Mouse (Mus musculus) midbrain, embryonic 11.5 days (tissue): ENCODE results near the gene Wrap53. TPM values are rescaled to one million over a fixed set of nuclear protein-coding genes. Genes with fewer than 3 reads are reported as not detected.
A peak's percentile ranks its signal among the peaks of the same experiment; 100 is the strongest.
"Not testable (repeated sequence)": the region's sequence is repeated elsewhere in the genome, so short reads cannot be mapped to it uniquely, and the experiment has no call there.

Experiments used
- ATAC-seq: fragments of 200-750 bp; cut with Nextera tagmentation; 2 replicates; pipeline ENCODE4 v1.8.0; 2017; ENCODE audit warnings: moderate TSS enrichment, moderate library complexity; ENCODE audit not compliant: low FRiP score
- DNase-seq: peaks from one replicate; pipeline ENCODE4 v3.0.0; 2015; ENCODE audit warnings: low spot score; ENCODE audit errors: missing footprints
- H3K27ac ChIP-seq: fragments of 300-500 bp; sonication (generic); 2 replicates; pipeline ENCODE4 v1.5.1; 2014; ENCODE audit warnings: low read depth, low read length
- H3K27me3 ChIP-seq: fragments of 300-500 bp; sonication (generic); 2 replicates; pipeline ENCODE4 v1.6.1; 2014; ENCODE audit warnings: mild to moderate bottlenecking, low read length, moderate library complexity, mixed read lengths; ENCODE audit not compliant: control insufficient read depth, insufficient read depth
- H3K36me3 ChIP-seq: fragments of 300-500 bp; sonication (generic); 2 replicates; pipeline ENCODE4 v1.6.1; 2014; ENCODE audit warnings: mild to moderate bottlenecking, low read length, moderate library complexity, mixed read lengths; ENCODE audit not compliant: control insufficient read depth, insufficient read depth
- H3K4me1 ChIP-seq: fragments of 300-500 bp; sonication (generic); 2 replicates; pipeline ENCODE4 v1.6.1; 2014; ENCODE audit warnings: low read length; ENCODE audit not compliant: control insufficient read depth, insufficient read depth
- H3K4me2 ChIP-seq: fragments of 300-500 bp; sonication (generic); 2 replicates; pipeline ENCODE4 v1.6.1; 2014; ENCODE audit warnings: mild to moderate bottlenecking, moderate library complexity
- H3K4me3 ChIP-seq: fragments of 300-500 bp; sonication (generic); 2 replicates; pipeline ENCODE4 v1.5.1; 2014; ENCODE audit warnings: low read depth, low read length
- H3K9ac ChIP-seq: fragments of 300-500 bp; sonication (generic); 2 replicates; pipeline ENCODE4 v1.6.1; 2014; ENCODE audit warnings: low read length
- H3K9me3 ChIP-seq: fragments of 300-500 bp; sonication (generic); 2 replicates; pipeline ENCODE4 v1.6.1; 2016; ENCODE audit warnings: low read length; ENCODE audit not compliant: control insufficient read depth
- WGBS: fragments of 180-500 bp; shearing (Covaris S2); extraction: QIAGEN DNeasy Blood & Tissue Kit; methylation state at CpG from one replicate; pipeline ENCODE4 v1.1.7; 2014; 5-methylcytosine and 5-hydroxymethylcytosine counted together
- polyA plus RNA-seq: library from polyadenylated mRNA; unstranded; fragments of >200 nt; fragmentation: Nextera tagmentation; extraction: Ambion mirVana; gene quantifications from 2 replicates; pipeline ENCODE4 v1.2.1, GENCODE M21; 2014

Gene Wrap53
- polyA plus RNA-seq, 1 experiment from 2014 or later: 35.1 TPM

DNA sequence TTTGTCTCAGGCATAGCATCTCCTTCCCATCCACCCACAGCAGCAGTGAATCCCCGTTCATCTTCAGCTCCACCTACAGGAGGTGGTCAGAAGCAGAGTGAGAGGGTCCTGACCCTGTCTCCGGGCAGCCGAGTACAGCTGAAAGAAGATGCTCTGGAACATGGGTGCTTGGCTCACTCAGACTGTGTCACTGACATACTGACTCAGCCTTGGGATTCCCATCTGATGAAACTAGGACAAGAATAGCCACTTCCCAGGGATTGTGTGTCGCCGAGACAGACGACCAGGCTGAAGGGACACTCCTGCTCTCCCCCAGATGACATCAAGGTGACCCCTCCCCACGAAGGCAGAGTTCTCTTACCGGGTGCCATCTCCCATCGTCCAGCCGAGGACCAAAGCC is 36.7 kb upstream of the Wrap53 start:
- no peak overlapping the region for H3K9ac ChIP-seq
- peaks cover 8% of the 10 kb centered on the region for H3K4me1 ChIP-seq
- no peak overlapping the region for H3K4me3 ChIP-seq
- H3K27ac ChIP-seq: no peak overlapping the region
- 51% methylated on average over 10 of the region's 10 CpGs for WGBS
- H3K36me3 ChIP-seq: no peaks in the 10 kb centered on the region
- no peak overlapping the region for H3K4me2 ChIP-seq
- no peaks in the 10 kb centered on the region for H3K9me3 ChIP-seq
- ATAC-seq: no peak
- no peaks in the 10 kb centered on the region for H3K27me3 ChIP-seq
- DNase-seq: peak; percentile 17

DNA sequence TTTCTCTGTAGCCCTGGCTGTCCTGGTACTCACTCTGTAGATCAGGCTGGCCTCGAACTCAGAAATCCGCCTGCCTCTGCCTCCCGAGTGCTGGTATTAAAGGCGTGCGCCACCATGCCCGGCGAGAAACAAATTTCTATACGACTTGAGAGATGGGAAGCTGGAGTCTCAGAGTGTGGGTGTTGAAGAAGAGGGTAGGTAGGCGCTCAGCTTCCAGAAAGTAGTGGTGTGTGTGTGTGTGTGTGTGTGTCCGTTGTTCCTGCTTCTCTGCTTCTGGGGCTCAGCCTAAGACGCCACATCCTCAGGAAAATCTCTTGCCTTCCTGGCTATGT is 34.2 kb upstream of the Wrap53 start:
- WGBS: 57% methylated on average over 11 of the region's 11 CpGs
- H3K27ac ChIP-seq, H3K4me2 ChIP-seq: not testable (repeated sequence)

DNA sequence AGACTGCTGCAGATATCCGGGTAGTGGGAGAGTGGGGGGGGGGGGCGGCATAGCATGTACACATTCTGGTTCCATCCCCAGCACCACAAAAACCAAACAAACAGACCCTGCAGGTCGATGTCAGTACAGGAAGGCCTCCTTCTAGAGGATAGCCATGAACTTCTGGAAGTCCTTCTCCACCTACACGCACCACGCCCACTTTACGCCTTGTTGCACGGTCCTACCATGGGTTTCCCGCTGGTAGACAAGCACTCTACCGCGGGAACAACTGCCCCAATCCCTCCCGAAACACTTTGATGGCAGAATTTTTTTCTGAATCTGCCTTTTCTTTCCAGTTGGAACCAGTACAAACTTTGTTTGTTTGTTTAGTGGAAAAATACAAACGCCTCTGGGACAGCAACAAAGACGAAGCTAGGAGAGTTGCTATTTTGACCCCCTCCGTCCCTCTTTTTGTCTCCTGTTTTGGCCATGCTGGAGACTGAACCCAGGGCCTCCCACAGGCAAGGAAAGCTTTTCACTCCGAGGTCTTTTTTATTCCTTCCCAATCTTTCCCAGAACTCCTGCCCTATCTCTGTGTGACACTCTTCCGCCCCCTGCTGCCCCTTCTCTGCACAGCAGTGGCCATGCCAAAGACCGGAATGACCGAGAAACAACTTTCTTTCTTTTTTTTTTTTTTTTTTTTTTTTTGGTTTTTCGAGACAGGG is 33.6 kb upstream of the Wrap53 start:
- Histone ChIP-seq H3K36me3 (no peaks in the 10 kb centered on the region), H3K27ac (no peak overlapping the region), H3K4me2 (peak overlapping the region; percentile 11; the same call in 1 of the 2 replicates), H3K9ac (peak overlapping the region; percentile 51), H3K4me1 (peaks cover 4% of the 10 kb centered on the region), H3K4me3 (no peak overlapping the region), H3K9me3 (no peaks in the 10 kb centered on the region), H3K27me3 (no peaks in the 10 kb centered on the region)
- WGBS: 6% methylated on average over 19 of the region's 19 CpGs
- peak; percentile 98 for DNase-seq
- ATAC-seq: peak; percentile 66

More for the DNA sequence above, 34.2 kb upstream of the Wrap53 start:
- not testable (repeated sequence) for DNase-seq, H3K9me3 ChIP-seq, H3K4me3 ChIP-seq, H3K36me3 ChIP-seq, H3K27me3 ChIP-seq, ATAC-seq, H3K9ac ChIP-seq, H3K4me1 ChIP-seq

DNA sequence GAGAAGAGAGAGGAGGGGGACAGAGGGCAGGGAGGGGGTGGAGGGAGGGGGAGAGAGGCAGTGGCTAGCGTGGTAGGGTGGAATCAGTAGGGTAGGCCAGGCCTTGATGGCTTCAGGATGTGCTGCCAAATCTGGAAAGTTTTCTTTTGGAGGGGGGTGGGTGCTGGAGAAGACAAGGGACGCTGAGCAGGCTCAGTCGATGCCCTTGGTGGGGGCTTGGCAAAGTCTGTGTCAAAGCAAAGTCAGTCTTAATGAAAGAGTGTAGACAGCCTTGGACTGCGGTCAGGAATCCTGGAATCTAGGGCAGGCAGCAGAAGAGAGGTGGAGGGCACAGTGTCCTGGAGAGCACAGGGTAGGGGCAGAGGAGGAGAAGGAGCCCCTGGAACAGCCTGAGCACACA is 30.8 kb upstream of the Wrap53 start:
- no peak overlapping the region for H3K4me2 ChIP-seq
- no peak overlapping the region for H3K4me3 ChIP-seq
- no peaks in the 10 kb centered on the region for H3K27me3 ChIP-seq
- ATAC-seq (no peak), DNase-seq (no peak)
- no peaks in the 10 kb centered on the region for H3K36me3 ChIP-seq
- no peak overlapping the region for H3K27ac ChIP-seq
- no peak overlapping the region for H3K9ac ChIP-seq
- 67% methylated on average over 4 of the region's 4 CpGs for WGBS
- no peaks in the 10 kb centered on the region for H3K9me3 ChIP-seq
- peaks cover 4% of the 10 kb centered on the region for H3K4me1 ChIP-seq

DNA sequence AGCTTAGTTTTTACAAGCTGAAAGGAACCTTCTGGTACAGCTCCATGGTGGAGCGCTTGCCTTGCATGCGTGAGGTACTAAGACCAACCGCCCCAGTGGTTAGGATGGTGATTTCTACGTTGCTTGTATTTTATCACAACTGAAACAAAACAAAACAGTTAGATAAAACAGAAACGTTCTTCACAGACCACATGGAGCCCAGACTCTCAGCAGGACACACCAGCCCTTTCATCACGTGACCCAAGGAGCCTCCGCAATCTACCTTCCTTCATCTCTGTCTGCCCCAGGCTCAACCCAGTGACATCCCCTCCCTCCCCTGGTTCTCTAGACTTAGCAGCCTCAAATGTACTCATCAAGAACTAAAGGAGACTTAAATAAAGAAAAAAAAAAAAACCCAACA is 29.4 kb upstream of the Wrap53 start:
- Histone ChIP-seq H3K36me3 (no peaks in the 10 kb centered on the region), H3K4me3 (no peak overlapping the region), H3K27me3 (no peaks in the 10 kb centered on the region), H3K4me2 (no peak overlapping the region), H3K9ac (no peak overlapping the region), H3K4me1 (peaks cover 14% of the 10 kb centered on the region), H3K9me3 (no peaks in the 10 kb centered on the region), H3K27ac (no peak overlapping the region)
- no peak for ATAC-seq
- DNase-seq: no peak
- WGBS: 66% methylated on average over 7 of the region's 7 CpGs

DNA sequence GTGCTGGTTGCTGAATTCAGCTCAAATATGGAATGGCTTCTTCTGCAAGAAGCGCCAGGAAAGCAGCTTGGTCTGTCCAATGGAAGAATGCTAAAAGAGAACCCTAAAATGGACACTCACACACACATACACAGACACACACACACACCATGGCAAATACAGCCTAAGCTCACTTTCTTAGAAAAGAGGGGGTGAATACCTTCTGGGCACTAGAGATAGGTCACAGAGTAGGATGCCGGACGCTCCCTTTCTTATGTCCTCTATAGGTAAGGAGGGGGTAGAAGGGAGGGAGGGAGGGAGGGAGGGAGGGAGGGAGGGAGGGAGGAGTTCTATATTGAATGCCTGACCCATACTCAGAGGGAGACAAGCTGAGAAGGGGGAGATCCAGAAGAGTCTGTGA is 28.5 kb upstream of the Wrap53 start:
- H3K4me3 ChIP-seq: no peak overlapping the region
- no peak for DNase-seq
- no peak overlapping the region for H3K4me2 ChIP-seq
- no peaks in the 10 kb centered on the region for H3K9me3 ChIP-seq
- H3K9ac ChIP-seq: no peak overlapping the region
- ATAC-seq: no peak
- no peaks in the 10 kb centered on the region for H3K36me3 ChIP-seq
- 73% methylated on average over 3 of the region's 3 CpGs for WGBS
- H3K27me3 ChIP-seq: no peaks in the 10 kb centered on the region
- no peak overlapping the region for H3K27ac ChIP-seq
- H3K4me1 ChIP-seq: peaks cover 10% of the 10 kb centered on the region

DNA sequence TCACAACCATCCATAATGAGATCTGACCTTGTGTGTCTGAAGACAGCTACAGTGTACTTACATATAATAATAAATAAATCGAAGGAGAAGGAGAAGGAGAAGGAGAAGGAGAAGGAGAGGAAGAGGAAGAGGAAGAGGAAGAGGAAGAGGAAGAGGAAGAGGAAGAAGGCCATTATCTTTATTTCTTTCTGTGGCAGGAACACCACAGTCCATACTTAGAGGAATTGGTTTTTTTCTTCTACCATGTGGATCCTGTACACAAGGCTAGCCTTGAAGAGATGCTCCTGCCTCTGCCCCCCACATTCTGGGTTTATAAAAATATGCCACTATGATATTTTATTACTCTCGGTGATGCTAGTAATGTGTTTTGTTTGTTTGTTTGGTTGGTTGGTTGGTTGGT is 26.8 kb upstream of the Wrap53 start:
- no peaks in the 10 kb centered on the region for H3K9me3 ChIP-seq
- no peak overlapping the region for H3K9ac ChIP-seq
- H3K27ac ChIP-seq: no peak overlapping the region
- no peaks in the 10 kb centered on the region for H3K27me3 ChIP-seq
- 88% methylated on average over 2 of the region's 2 CpGs for whole genome bisulfite sequencing
- H3K4me1 ChIP-seq: peaks cover 10% of the 10 kb centered on the region
- ATAC-seq: no peak
- DNase-seq: no peak
- no peak overlapping the region for H3K4me2 ChIP-seq
- no peaks in the 10 kb centered on the region for H3K36me3 ChIP-seq
- H3K4me3 ChIP-seq: no peak overlapping the region

DNA sequence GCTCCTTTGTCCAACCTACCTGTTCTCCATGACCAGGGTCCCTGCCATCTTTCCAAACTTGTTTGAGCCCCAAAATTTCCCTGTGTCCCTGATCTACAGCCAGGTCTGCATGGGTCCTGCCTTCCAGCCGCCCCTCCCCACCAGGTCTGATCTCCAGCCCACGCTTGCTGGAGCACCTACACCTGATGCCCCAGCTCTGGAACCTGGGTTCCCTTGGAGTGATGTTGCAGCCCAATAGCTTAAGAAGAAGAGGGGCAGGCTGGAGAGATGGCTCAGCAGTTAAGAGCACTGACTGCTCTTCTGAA is 26.4 kb upstream of the Wrap53 start:
- DNase-seq (no peak), ATAC-seq (no peak)
- H3K9ac ChIP-seq: peak overlapping the region; percentile 6; the same call in 1 of the 2 replicates
- H3K4me3 ChIP-seq: peak overlapping the region; percentile 58; the same call in 1 of the 2 replicates
- WGBS: 49% methylated on average over 2 of the region's 2 CpGs
- no peaks in the 10 kb centered on the region for H3K27me3 ChIP-seq
- H3K36me3 ChIP-seq: no peaks in the 10 kb centered on the region
- H3K9me3 ChIP-seq: no peaks in the 10 kb centered on the region
- H3K27ac ChIP-seq: no peak overlapping the region
- H3K4me2 ChIP-seq: peak overlapping the region; percentile 100
- peaks cover 10% of the 10 kb centered on the region for H3K4me1 ChIP-seq

DNA sequence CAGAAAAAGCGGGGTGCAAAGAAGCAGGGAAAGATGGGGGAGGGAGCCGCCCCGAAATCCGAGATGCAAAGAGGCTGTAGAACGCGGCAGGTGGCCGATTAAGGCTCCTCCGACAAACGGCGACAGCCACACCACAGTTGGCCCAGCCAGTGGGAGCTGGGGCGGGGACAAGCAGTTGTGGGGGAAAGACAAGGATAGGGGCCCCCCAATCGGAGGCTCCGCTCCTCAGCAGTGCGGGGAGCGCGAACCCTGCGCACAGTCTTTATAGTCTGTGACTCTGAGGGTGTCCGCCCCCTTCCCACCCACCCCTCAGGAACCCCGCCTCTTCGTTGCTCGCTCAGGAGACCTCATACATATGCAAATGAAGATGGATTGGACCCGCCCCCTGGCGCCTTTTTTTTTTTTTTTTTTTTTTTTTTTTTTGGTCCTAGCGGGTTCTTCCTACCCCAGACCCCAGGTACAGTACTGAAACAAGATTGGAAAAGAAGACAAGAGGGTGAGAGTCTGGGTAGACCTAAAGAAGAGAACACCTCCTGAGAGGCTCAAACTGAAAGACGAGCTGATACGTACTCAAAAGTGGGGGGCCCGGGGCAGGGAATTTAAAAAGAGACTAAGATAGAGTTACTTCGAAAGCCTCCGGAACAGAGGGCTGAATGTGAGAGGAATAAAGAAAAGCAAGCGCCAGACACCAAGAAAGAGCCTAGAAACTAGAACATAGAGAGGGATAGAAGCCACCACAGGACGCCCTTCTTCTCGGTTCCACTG is 25.9 kb upstream of the Wrap53 start, which contains the start of gene Atp1b2:
Gene Atp1b2, minus strand, starts transcription at position 217 of the 765 bp plus-strand sequence.
- WGBS: 3% methylated on average over 32 of the region's 32 CpGs
- Histone ChIP-seq H3K4me2 (peak within 1 kb of the TSS; percentile 100), H3K27me3 (no peaks in the 10 kb centered on the region), H3K9ac (peak within 1 kb of the TSS; percentile 71), H3K27ac (no peak within 1 kb of the TSS), H3K9me3 (no peaks in the 10 kb centered on the region), H3K36me3 (no peaks in the 10 kb centered on the region), H3K4me3 (peak within 1 kb of the TSS; percentile 58), H3K4me1 (peaks cover 10% of the 10 kb centered on the region)
- ATAC-seq: peak; percentile 86
- DNase-seq: peak; percentile 97
